Mouse (Mus musculus): ENCODE measurements around the gene Cuedc1. TPM values are rescaled to one million over a fixed set of nuclear protein-coding genes. Genes with fewer than 3 reads are reported as not detected.
A peak's percentile ranks its signal among the peaks of the same experiment; 100 is the strongest.
"Not testable (repeated sequence)": the region's sequence is repeated elsewhere in the genome, so short reads cannot be mapped to it uniquely, and the experiment has no call there.

Gene Cuedc1
- total and polyA plus RNA-seq, 3 experiments = 1.0 to 4.8 TPM; not detected in 1

GRCm38 (mm10) chr11:88206576-88206975, 108.7 kb downstream of the Cuedc1 start:
- Histone ChIP-seq H3K4me1 (ENCODE audit: control insufficient read depth in 1 of 2, insufficient read depth in 2 of 2, low read length in 2 of 2) (peaks cover 3 to 20% of the 10 kb centered on the region in 2 experiments), H3K79me2 (ENCODE audit: control insufficient read depth, insufficient read depth, low read length, poor library complexity) (peaks cover 20% of the 10 kb centered on the region), H3K36me3 (ENCODE audit: control insufficient read depth in 1 of 2, insufficient read depth in 2 of 2, low read length in 2 of 2) (peaks cover 6 to 23% of the 10 kb centered on the region in 2 experiments)
- peak; percentile 65 for DNase-seq (ENCODE audit: low read depth, low spot score)
- H3K27me3 ChIP-seq (ENCODE audit: control insufficient read depth in 1 of 2, insufficient read depth in 2 of 2, low read length in 2 of 2); H3K9me3 ChIP-seq (replicated peaks; ENCODE audit: insufficient read depth, low read length); H3K9ac ChIP-seq (ENCODE audit: control insufficient read depth, low read depth, low read length, poor library complexity, severe bottlenecking); H3K27ac ChIP-seq (ENCODE audit: control insufficient read depth, low read depth, low read length); H3K4me3 ChIP-seq (ENCODE audit: control insufficient read depth in 1 of 2, insufficient read depth in 1 of 2, low read depth in 2 of 2, low read length in 2 of 2): not testable (repeated sequence)
- TF ChIP-seq RAD21 (IDR thresholded peaks at IDR 0.05; ENCODE audit: low read depth, low read length) (peak; percentile 29), CTCF (IDR thresholded peaks at IDR 0.05 in 2 of 3, conservative IDR thresholded peaks at IDR 0.05 in 1 of 3; ENCODE audit: control insufficient read depth in 1 of 3, insufficient read depth in 1 of 3, low read depth in 2 of 3, low read length in 3 of 3, poor library complexity in 1 of 3, severe bottlenecking in 1 of 3) (peak in 2 of 3 experiments; percentile 46 to 57; a peak in 4 of 6 replicates), SMC3 (IDR thresholded peaks at IDR 0.05; ENCODE audit: low read depth, low read length) (peak; percentile 49), ZNF384 (IDR thresholded peaks at IDR 0.05; ENCODE audit: low read depth, low read length) (peak; percentile 83)

DNA sequence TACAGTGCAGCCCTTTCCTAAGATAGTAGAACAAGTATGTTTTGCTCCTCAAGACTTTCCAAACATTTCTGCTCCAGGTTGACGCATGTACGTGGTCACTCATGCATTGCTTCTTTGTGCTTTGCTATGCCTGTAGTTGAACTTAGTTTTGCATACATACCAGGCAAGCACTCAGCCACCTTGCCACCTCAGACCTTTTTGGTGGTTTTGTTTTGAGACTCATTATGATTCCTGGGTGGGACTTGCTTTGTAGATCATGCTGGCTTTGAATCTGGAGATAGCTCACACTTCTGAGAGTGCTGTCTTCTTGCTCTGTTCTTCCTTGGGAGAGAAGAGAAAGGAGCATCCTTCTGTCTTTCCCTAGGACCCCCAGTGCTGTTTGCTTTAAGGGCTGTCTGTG, 109.8 kb downstream of the Cuedc1 start:
- no peak overlapping the region for H3K27ac ChIP-seq (ENCODE audit: control insufficient read depth, low read depth, low read length)
- no peaks in the 10 kb centered on the region for H3K27me3 ChIP-seq (ENCODE audit: control insufficient read depth in 1 of 2, insufficient read depth in 2 of 2, low read length in 2 of 2)
- no peak for DNase-seq (ENCODE audit: low read depth, low spot score)
- TF ChIP-seq TAL1 (IDR thresholded peaks at IDR 0.05; ENCODE audit: low read length) = no peak
- no peak for TF ChIP-seq MYB (IDR thresholded peaks at IDR 0.05; ENCODE audit: low read depth, low read length)
- no peak for TF ChIP-seq MYC (IDR thresholded peaks at IDR 0.05; ENCODE audit: low read depth, low read length)
- TF ChIP-seq CHD1 (IDR thresholded peaks at IDR 0.05; ENCODE audit: low read depth, low read length) = no peak
- no peak for TF ChIP-seq RCOR1 (IDR thresholded peaks at IDR 0.05; ENCODE audit: low read depth, low read length)
- no peak for TF ChIP-seq GABPA (IDR thresholded peaks at IDR 0.05; ENCODE audit: low read depth, low read length)
- no peak for TF ChIP-seq JUND (IDR thresholded peaks at IDR 0.05; ENCODE audit: low read depth, low read length)
- TF ChIP-seq TCF12 (IDR thresholded peaks at IDR 0.05; ENCODE audit: low read depth, low read length) = no peak
- TF ChIP-seq CTCF (IDR thresholded peaks at IDR 0.05 in 2 of 3, conservative IDR thresholded peaks at IDR 0.05 in 1 of 3; ENCODE audit: control insufficient read depth in 1 of 3, insufficient read depth in 1 of 3, low read depth in 2 of 3, low read length in 3 of 3, poor library complexity in 1 of 3, severe bottlenecking in 1 of 3) = no peak
- TF ChIP-seq ZC3H11A (IDR thresholded peaks at IDR 0.05; ENCODE audit: low read depth, low read length) = no peak
- no peak for TF ChIP-seq MEF2A (IDR thresholded peaks at IDR 0.05; ENCODE audit: extremely low read depth, insufficient replicate concordance, low read depth, low read length, poor library complexity, severe bottlenecking)
- H3K9ac ChIP-seq (ENCODE audit: control insufficient read depth, low read depth, low read length, poor library complexity, severe bottlenecking) = no peak overlapping the region
- no peaks in the 10 kb centered on the region for H3K9me3 ChIP-seq (replicated peaks; ENCODE audit: insufficient read depth, low read length)
- H3K4me1 ChIP-seq (ENCODE audit: control insufficient read depth in 1 of 2, insufficient read depth in 2 of 2, low read length in 2 of 2) = peaks cover 3 to 12% of the 10 kb centered on the region in 2 experiments
- peaks cover 6 to 16% of the 10 kb centered on the region in 2 experiments for H3K36me3 ChIP-seq (ENCODE audit: control insufficient read depth in 1 of 2, insufficient read depth in 2 of 2, low read length in 2 of 2)
- peaks cover 20% of the 10 kb centered on the region for H3K79me2 ChIP-seq (ENCODE audit: control insufficient read depth, insufficient read depth, low read length, poor library complexity)
- H3K4me3 ChIP-seq (ENCODE audit: control insufficient read depth in 1 of 2, insufficient read depth in 1 of 2, low read depth in 2 of 2, low read length in 2 of 2) = no peak overlapping the region

Data from MEL (cell line).